Mouse (Mus musculus): ENCODE measurements at regions not wholly inside any gene's neighbourhood (a gene's known extent, or its start where the extent isn't known, plus 50 kb on each side); places are given as distances from the start of the nearest gene placed in this dataset.

DNA sequence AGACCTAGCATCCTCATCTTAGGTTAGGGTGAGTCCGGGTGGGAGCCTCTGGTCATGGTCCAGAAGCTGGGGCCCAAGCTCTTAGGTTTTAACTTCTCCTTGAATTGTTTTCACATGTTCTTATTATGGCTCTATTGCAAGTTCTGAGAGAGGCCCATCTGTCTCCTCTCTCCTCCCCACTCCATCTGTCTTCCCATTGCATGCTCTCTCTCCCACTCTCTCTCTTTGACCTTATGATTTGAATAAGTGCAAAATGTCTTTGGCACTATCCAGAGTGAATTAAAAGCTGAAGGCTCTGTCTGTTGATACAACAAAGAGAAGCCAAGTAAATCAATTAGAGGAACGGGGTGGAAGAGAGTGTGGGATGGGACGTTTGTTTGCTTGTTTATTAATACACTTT is 146.2 kb upstream of the Rfx3 start:
- H3K4me3 ChIP-seq (ENCODE audit: low read depth, low read length): no peak overlapping the region
- H3K9ac ChIP-seq (ENCODE audit: low read depth, low read length): no peak overlapping the region
- ATAC-seq (ENCODE audit: low FRiP score) (no peak), DNase-seq (ENCODE audit: low spot score) (no peak)
- H3K36me3 ChIP-seq (ENCODE audit: control insufficient read depth, insufficient read depth, low read length): no peaks in the 10 kb centered on the region
- H3K27ac ChIP-seq (ENCODE audit: low read depth, low read length): no peak overlapping the region
- H3K4me1 ChIP-seq (replicated peaks; ENCODE audit: control insufficient read depth, insufficient read depth, low read length): no peaks in the 10 kb centered on the region
- 79% methylated on average over 3 of the region's 3 CpGs for WGBS
- no peaks in the 10 kb centered on the region for H3K27me3 ChIP-seq (ENCODE audit: control insufficient read depth, insufficient read depth, low read length)
- H3K9me3 ChIP-seq (ENCODE audit: control insufficient read depth, low read length): no peaks in the 10 kb centered on the region
- no peak overlapping the region for H3K4me2 ChIP-seq (replicated peaks; ENCODE audit: low read depth, low read length)

- ATAC-seq (ENCODE audit: low FRiP score) (no peak), DNase-seq (ENCODE audit: low spot score) (no peak)
- H3K4me2 ChIP-seq (replicated peaks; ENCODE audit: low read depth, low read length): no peak overlapping the region
- H3K4me1 ChIP-seq (replicated peaks; ENCODE audit: control insufficient read depth, insufficient read depth, low read length): no peaks in the 10 kb centered on the region
- no peaks in the 10 kb centered on the region for H3K36me3 ChIP-seq (ENCODE audit: control insufficient read depth, insufficient read depth, low read length)
- H3K9me3 ChIP-seq (ENCODE audit: control insufficient read depth, low read length): no peaks in the 10 kb centered on the region
- 81% methylated on average over 10 of the region's 10 CpGs for WGBS
- no peaks in the 10 kb centered on the region for H3K27me3 ChIP-seq (ENCODE audit: control insufficient read depth, insufficient read depth, low read length)
- H3K27ac ChIP-seq (ENCODE audit: low read depth, low read length): no peak overlapping the region
- no peak overlapping the region for H3K4me3 ChIP-seq (ENCODE audit: low read depth, low read length)
- H3K9ac ChIP-seq (ENCODE audit: low read depth, low read length): no peak overlapping the region
Measured at GRCm38 (mm10) chr19:28137581-28137980, 126.6 kb upstream of the Rfx3 start.

GRCm38 (mm10) chr19:28134806-28135205 is 123.8 kb upstream of the Rfx3 start:
- Histone ChIP-seq H3K4me1 (replicated peaks; ENCODE audit: control insufficient read depth, insufficient read depth, low read length) (no peaks in the 10 kb centered on the region), H3K9ac (ENCODE audit: low read depth, low read length) (no peak overlapping the region), H3K27ac (ENCODE audit: low read depth, low read length) (no peak overlapping the region), H3K36me3 (ENCODE audit: control insufficient read depth, insufficient read depth, low read length) (no peaks in the 10 kb centered on the region), H3K9me3 (ENCODE audit: control insufficient read depth, low read length) (no peaks in the 10 kb centered on the region), H3K27me3 (ENCODE audit: control insufficient read depth, insufficient read depth, low read length) (no peaks in the 10 kb centered on the region), H3K4me2 (replicated peaks; ENCODE audit: low read depth, low read length) (no peak overlapping the region), H3K4me3 (ENCODE audit: low read depth, low read length) (no peak overlapping the region)
- WGBS: 25% methylated on average over 1 of the region's 1 CpGs
- DNase-seq (ENCODE audit: low spot score) (no peak), ATAC-seq (ENCODE audit: low FRiP score) (no peak)

DNA sequence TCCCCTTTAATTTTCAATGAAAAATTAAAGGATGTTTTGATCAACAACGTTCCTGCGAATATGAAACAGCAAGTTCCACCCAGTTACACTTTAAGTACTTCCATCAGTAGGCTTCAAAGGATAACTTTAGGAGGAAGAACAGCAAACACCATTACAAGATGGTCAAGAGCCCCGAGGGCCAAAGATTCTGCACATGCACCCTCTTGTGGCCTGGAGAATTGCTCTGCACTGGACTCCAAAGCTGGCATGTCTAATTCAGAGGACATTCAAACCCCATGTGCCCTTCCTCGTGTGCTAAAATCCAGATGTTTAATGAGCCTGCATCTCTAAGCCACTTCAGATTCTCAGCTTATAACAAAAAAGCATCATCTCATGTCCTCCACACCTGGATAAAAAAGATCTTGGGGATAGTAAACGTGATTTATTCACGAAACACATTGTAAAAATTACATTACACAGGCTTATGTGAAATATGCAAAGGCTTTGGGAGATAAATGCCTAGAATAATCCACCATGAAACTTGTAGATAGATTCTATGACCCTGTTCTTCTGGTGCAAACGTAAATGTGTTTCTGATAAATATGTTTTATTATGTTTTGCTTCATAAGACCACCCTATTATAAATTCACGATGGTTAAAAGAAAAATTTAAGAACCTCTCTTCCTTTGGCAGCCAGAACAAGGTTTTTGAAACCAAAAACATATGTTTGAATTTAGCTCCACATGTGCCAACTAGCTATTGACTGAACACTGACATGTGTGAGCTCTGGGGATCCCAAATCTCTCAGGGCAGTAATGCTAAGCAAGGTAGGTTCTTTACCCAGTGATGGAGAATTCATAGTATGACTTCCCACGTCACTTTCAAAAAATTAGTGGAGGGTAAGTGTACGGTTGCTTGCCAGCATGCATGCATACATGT is 100.6 kb upstream of the Rfx3 start:
- WGBS: 80% methylated on average over 10 of the region's 10 CpGs
- H3K4me1 ChIP-seq (replicated peaks; ENCODE audit: control insufficient read depth, insufficient read depth, low read length): no peaks in the 10 kb centered on the region
- no peaks in the 10 kb centered on the region for H3K27me3 ChIP-seq (ENCODE audit: control insufficient read depth, insufficient read depth, low read length)
- H3K4me3 ChIP-seq (ENCODE audit: low read depth, low read length): no peak overlapping the region
- H3K9ac ChIP-seq (ENCODE audit: low read depth, low read length): no peak overlapping the region
- H3K27ac ChIP-seq (ENCODE audit: low read depth, low read length): no peak overlapping the region
- H3K4me2 ChIP-seq (replicated peaks; ENCODE audit: low read depth, low read length): no peak overlapping the region
- ATAC-seq (ENCODE audit: low FRiP score) (no peak), DNase-seq (ENCODE audit: low spot score) (no peak)
- no peaks in the 10 kb centered on the region for H3K36me3 ChIP-seq (ENCODE audit: control insufficient read depth, insufficient read depth, low read length)
- no peaks in the 10 kb centered on the region for H3K9me3 ChIP-seq (ENCODE audit: control insufficient read depth, low read length)

- Histone ChIP-seq H3K4me2 (replicated peaks; ENCODE audit: low read depth, low read length) (no peak overlapping the region), H3K4me3 (ENCODE audit: low read depth, low read length) (no peak overlapping the region), H3K9ac (ENCODE audit: low read depth, low read length) (no peak overlapping the region), H3K27me3 (ENCODE audit: control insufficient read depth, insufficient read depth, low read length) (no peaks in the 10 kb centered on the region), H3K36me3 (ENCODE audit: control insufficient read depth, insufficient read depth, low read length) (no peaks in the 10 kb centered on the region), H3K4me1 (replicated peaks; ENCODE audit: control insufficient read depth, insufficient read depth, low read length) (no peaks in the 10 kb centered on the region), H3K27ac (ENCODE audit: low read depth, low read length) (no peak overlapping the region), H3K9me3 (ENCODE audit: control insufficient read depth, low read length) (no peaks in the 10 kb centered on the region)
- WGBS: 34% methylated on average over 9 of the region's 9 CpGs
- ATAC-seq (ENCODE audit: low FRiP score): no peak
- no peak for DNase-seq (ENCODE audit: low spot score)
Measured at GRCm38 (mm10) chr19:28095620-28096019, 84.7 kb upstream of the Rfx3 start.

GRCm38 (mm10) chr19:28092252-28092651 is 81.3 kb upstream of the Rfx3 start:
- WGBS: 93% methylated on average over 6 of the region's 6 CpGs

GRCm38 (mm10) chr19:28087607-28088546 is 76.9 kb upstream of the Rfx3 start:
- no peaks in the 10 kb centered on the region for H3K9me3 ChIP-seq (ENCODE audit: control insufficient read depth, low read length)
- no peak overlapping the region for H3K9ac ChIP-seq (ENCODE audit: low read depth, low read length)
- no peak for ATAC-seq (ENCODE audit: low FRiP score)
- H3K36me3 ChIP-seq (ENCODE audit: control insufficient read depth, insufficient read depth, low read length): no peaks in the 10 kb centered on the region
- no peak overlapping the region for H3K27ac ChIP-seq (ENCODE audit: low read depth, low read length)
- DNase-seq (ENCODE audit: low spot score): no peak
- no peak overlapping the region for H3K4me3 ChIP-seq (ENCODE audit: low read depth, low read length)
- no peaks in the 10 kb centered on the region for H3K4me1 ChIP-seq (replicated peaks; ENCODE audit: control insufficient read depth, insufficient read depth, low read length)
- no peak overlapping the region for H3K4me2 ChIP-seq (replicated peaks; ENCODE audit: low read depth, low read length)
- no peaks in the 10 kb centered on the region for H3K27me3 ChIP-seq (ENCODE audit: control insufficient read depth, insufficient read depth, low read length)
- WGBS: 73% methylated on average over 12 of the region's 12 CpGs

More at GRCm38 (mm10) chr19:28092252-28092651, 81.3 kb upstream of the Rfx3 start:
- no peak overlapping the region for H3K4me3 ChIP-seq (ENCODE audit: low read depth, low read length)
- no peak overlapping the region for H3K4me2 ChIP-seq (replicated peaks; ENCODE audit: low read depth, low read length)
- H3K9ac ChIP-seq (ENCODE audit: low read depth, low read length): no peak overlapping the region
- no peak for DNase-seq (ENCODE audit: low spot score)
- no peaks in the 10 kb centered on the region for H3K27me3 ChIP-seq (ENCODE audit: control insufficient read depth, insufficient read depth, low read length)
- H3K36me3 ChIP-seq (ENCODE audit: control insufficient read depth, insufficient read depth, low read length): no peaks in the 10 kb centered on the region
- no peak for ATAC-seq (ENCODE audit: low FRiP score)
- H3K9me3 ChIP-seq (ENCODE audit: control insufficient read depth, low read length): no peaks in the 10 kb centered on the region
- no peak overlapping the region for H3K27ac ChIP-seq (ENCODE audit: low read depth, low read length)
- H3K4me1 ChIP-seq (replicated peaks; ENCODE audit: control insufficient read depth, insufficient read depth, low read length): no peaks in the 10 kb centered on the region

GRCm38 (mm10) chr19:28070386-28070785 is 59.4 kb upstream of the Rfx3 start:
- no peak for ATAC-seq (ENCODE audit: low FRiP score)
- Histone ChIP-seq H3K4me3 (ENCODE audit: low read depth, low read length) (no peak overlapping the region), H3K9ac (ENCODE audit: low read depth, low read length) (no peak overlapping the region), H3K4me1 (replicated peaks; ENCODE audit: control insufficient read depth, insufficient read depth, low read length) (no peaks in the 10 kb centered on the region), H3K36me3 (ENCODE audit: control insufficient read depth, insufficient read depth, low read length) (no peaks in the 10 kb centered on the region), H3K27me3 (ENCODE audit: control insufficient read depth, insufficient read depth, low read length) (no peaks in the 10 kb centered on the region), H3K4me2 (replicated peaks; ENCODE audit: low read depth, low read length) (no peak overlapping the region), H3K27ac (ENCODE audit: low read depth, low read length) (no peak overlapping the region), H3K9me3 (ENCODE audit: control insufficient read depth, low read length) (no peaks in the 10 kb centered on the region)
- DNase-seq (ENCODE audit: low spot score): no peak
- 94% methylated on average over 3 of the region's 3 CpGs for WGBS

All from hindbrain, embryonic 11.5 days (tissue).